Comparison of ENCODE assay signal across 38 mouse cellular contexts in the genomic region with DNA sequence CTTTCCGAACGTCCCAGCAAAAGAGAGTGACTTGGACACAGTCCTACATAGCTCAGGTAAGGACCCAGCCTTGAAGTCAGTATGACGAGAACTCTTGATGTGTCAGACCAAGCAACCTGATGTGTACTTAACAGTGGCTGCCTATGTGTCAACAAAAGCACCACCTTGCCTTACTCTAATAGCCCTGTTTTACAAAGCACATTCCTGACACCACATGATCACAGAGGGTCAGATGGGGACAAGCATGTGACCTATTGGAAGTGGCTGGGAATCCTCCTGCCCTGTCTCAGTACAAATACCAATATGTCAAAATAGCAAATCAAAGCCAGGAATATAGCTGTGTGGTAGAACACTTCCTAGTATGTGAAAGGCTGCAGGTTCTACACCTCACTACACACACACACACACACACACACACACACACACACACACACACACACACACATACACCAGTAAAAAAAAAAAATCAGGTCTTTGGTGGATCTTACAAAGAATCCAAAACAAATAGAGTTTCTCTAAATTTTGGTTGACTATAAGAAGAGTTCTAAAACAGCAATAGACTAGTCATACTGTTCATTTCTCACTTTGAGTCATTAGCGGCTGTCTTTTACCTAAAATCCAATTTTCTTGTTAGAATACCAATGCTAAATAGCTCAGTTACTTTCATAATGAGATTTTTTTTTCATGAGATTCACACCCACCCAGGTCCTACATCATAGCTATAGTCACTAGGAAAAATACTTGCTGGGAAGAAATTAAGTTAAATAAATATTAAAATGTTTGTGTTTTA. TPM values are rescaled to one million over a fixed set of nuclear protein-coding genes. Genes with fewer than 3 reads are reported as not detected.
DNase-seq lines count a peak whose midpoint lies in the region; ATAC-seq lines count a peak whose summit lies in the region.
"Had no signal": no experiment of that assay in that cellular context is flagged by ENCODE, and none has a peak within 500 bp of the region (broad histone marks: within the 10 kb centered on the region; RNA-seq: fewer than 3 reads in every experiment).

No protein-coding gene starts in this region.

- H3K4me3 ChIP-seq in embryonic facial prominence, embryonic 10.5 days = no peak overlapping the region
- H3K4me3 ChIP-seq: heart, embryonic 10.5 days; heart, embryonic 15.5 days; hindbrain, embryonic 12.5 days; layer of hippocampus, adult 2 months; left cerebral cortex, adult 2 months; limb, embryonic 12.5 days; liver, embryonic 13.5 days; midbrain, embryonic 10.5 days; midbrain, embryonic 15.5 days; neural tube, embryonic 15.5 days had no signal

- no peak for ATAC-seq in inflammation-experienced regulatory T-cells, adult 6 months
- ATAC-seq: forebrain, embryonic 14.5 days; hindbrain, postnatal 0 days; midbrain, embryonic 15.5 days; Patski had no signal

- peak; percentile 16 for DNase-seq in adrenal gland, postnatal 14 days
- DNase-seq in adrenal gland, postnatal 10 days = no peak
- peak; percentile 9 for DNase-seq in kidney, adult 9 months
- no peak for DNase-seq in kidney, postnatal 14 days
- DNase-seq in embryonic facial prominence, embryonic 10.5 days (ENCODE audit: low spot score) = peak; percentile 4
- DNase-seq in yolk sac, embryonic 10.5 days (ENCODE audit: low spot score) = peak; percentile 59
- DNase-seq: adrenal gland, postnatal 36 days; cerebellum, adult 18-20 months; cerebellum, postnatal 14 days; gastrocnemius, postnatal 14 days; heart, postnatal 36 days; kidney, postnatal 25 days; liver, embryonic 13.5 days; lung, adult 2 months; lung, postnatal 14 days; retina, postnatal 1 day; right cerebral cortex, postnatal 14 days had no signal

- H3K27ac ChIP-seq in embryonic facial prominence, embryonic 10.5 days (replicated peaks) = no peak overlapping the region
- H3K27ac ChIP-seq: heart, embryonic 10.5 days; heart, embryonic 15.5 days; hindbrain, embryonic 12.5 days; hindbrain, postnatal 0 days; layer of hippocampus, adult 2 months; left cerebral cortex, adult 2 months; limb, embryonic 12.5 days; liver, embryonic 13.5 days; midbrain, embryonic 10.5 days; midbrain, embryonic 15.5 days; neural tube, embryonic 15.5 days had no signal

- no peaks in the 10 kb centered on the region for H3K4me1 ChIP-seq in embryonic facial prominence, embryonic 10.5 days
- H3K4me1 ChIP-seq: heart, embryonic 10.5 days; heart, embryonic 15.5 days; hindbrain, embryonic 12.5 days; limb, embryonic 12.5 days; liver, embryonic 13.5 days; midbrain, embryonic 10.5 days; midbrain, embryonic 15.5 days; neural tube, embryonic 15.5 days had no signal

- H3K36me3 ChIP-seq in embryonic facial prominence, embryonic 10.5 days (replicated peaks) = no peaks in the 10 kb centered on the region
- H3K36me3 ChIP-seq: heart, embryonic 10.5 days; heart, embryonic 15.5 days; hindbrain, embryonic 12.5 days; limb, embryonic 12.5 days; liver, embryonic 13.5 days; midbrain, embryonic 10.5 days; midbrain, embryonic 15.5 days; neural tube, embryonic 15.5 days had no signal

- WGBS in embryonic facial prominence, embryonic 10.5 days = 88% methylated on average over 4 of the region's 4 CpGs

- H3K27me3 ChIP-seq in embryonic facial prominence, embryonic 10.5 days (replicated peaks; ENCODE audit: low read depth, poor library complexity, severe bottlenecking) = no peaks in the 10 kb centered on the region
- H3K27me3 ChIP-seq: heart, embryonic 15.5 days; hindbrain, embryonic 12.5 days; limb, embryonic 12.5 days; liver, embryonic 13.5 days; midbrain, embryonic 15.5 days; neural tube, embryonic 15.5 days had no signal

- H3K9me3 ChIP-seq in embryonic facial prominence, embryonic 10.5 days = no peaks in the 10 kb centered on the region
- H3K9me3 ChIP-seq: heart, embryonic 10.5 days; heart, embryonic 15.5 days; hindbrain, embryonic 12.5 days; liver, embryonic 13.5 days; midbrain, embryonic 10.5 days; midbrain, embryonic 15.5 days; neural tube, embryonic 15.5 days had no signal

RNA-seq across cellular contexts. Expression of a gene that starts 48.6 kb away (rescaled TPM):
- 0.53 and 1.3 TPM in 2 replicates for total RNA-seq in adrenal gland, postnatal 14 days (2021)
- total RNA-seq in adrenal gland, postnatal 10 days (2021) = 1 to 10 TPM; 1.1 to 1.4 TPM
- polyA plus RNA-seq in embryonic facial prominence, embryonic 10.5 days (2016; fragmentation: Nextera tagmentation; extraction: Ambion mirVana) = 0.05 TPM in 2 replicates
- not detected for polyA plus RNA-seq in inflammation-experienced regulatory T-cells, adult 6 months (2017; shearing (Covaris generic))
- total RNA-seq: granulocyte monocyte progenitor cell, adult 5-6 weeks; megakaryocyte progenitor cell, adult 5-6 weeks; MEL had no signal
- polyA plus RNA-seq: C2C12; embryonic facial prominence, embryonic 11.5 days; heart, embryonic 10.5 days; midbrain, embryonic 10.5 days; Patski had no signal

RNA-seq across cellular contexts. Expression of a gene that starts 55.2 kb away (rescaled TPM):
- total RNA-seq in adrenal gland, postnatal 14 days (2021) = 22.3 and 435 TPM in 2 replicates
- total RNA-seq in adrenal gland, postnatal 10 days (2021) = 100 to 1,000 TPM; 236 to 622 TPM
- polyA plus RNA-seq in embryonic facial prominence, embryonic 10.5 days (2016; fragmentation: Nextera tagmentation; extraction: Ambion mirVana) = 0.16 and 0.18 TPM in 2 replicates
- polyA plus RNA-seq in inflammation-experienced regulatory T-cells, adult 6 months (2017; shearing (Covaris generic)) = not detected
- total RNA-seq: gastrocnemius, postnatal 14 days; granulocyte monocyte progenitor cell, adult 5-6 weeks; heart, postnatal 36 days; hindbrain, postnatal 0 days; layer of hippocampus, postnatal 14 days; left cerebral cortex, adult 2 months; left cerebral cortex, postnatal 25 days; megakaryocyte progenitor cell, adult 5-6 weeks; MEL had no signal
- polyA plus RNA-seq: C2C12; cortical plate, adult 2 months; forebrain, embryonic 14.5 days; hindbrain, embryonic 12.5 days; limb, embryonic 12.5 days; neural tube, embryonic 15.5 days; Patski had no signal

Comparison
In these comparisons a context has a peak if more than half of its experiments do, and no peak if none do; other contexts are left out.
1. DNase-seq: peak in adrenal gland, postnatal 14 days (single experiment), kidney, adult 9 months (single experiment), embryonic facial prominence, embryonic 10.5 days (single experiment) and yolk sac, embryonic 10.5 days (single experiment); none in adrenal gland, postnatal 10 days (single experiment) and kidney, postnatal 14 days (single experiment).